Comparison of ENCODE assay signal across 8 mouse cellular contexts in genomic region chr6:88445661-88446060, GRCm38 (mm10). TPM values are rescaled to one million over a fixed set of nuclear protein-coding genes. Genes with fewer than 3 reads are reported as not detected.
DNase-seq lines count a peak whose midpoint lies in the region; ATAC-seq and TF ChIP-seq lines count a peak whose summit lies in the region.

No protein-coding gene starts in this region.

- no peaks in the 10 kb centered on the region for H3K36me3 ChIP-seq in liver, adult 2 months (ENCODE audit: control insufficient read depth, insufficient read depth, low read length)
- no peaks in the 10 kb centered on the region for H3K36me3 ChIP-seq in intestine, postnatal 0 days (ENCODE audit: control insufficient read depth, insufficient read depth)

- peak overlapping the region; percentile 80 for H3K4me3 ChIP-seq in liver, adult 2 months (ENCODE audit: insufficient read depth, low read depth, low read length)
- H3K4me3 ChIP-seq in intestine, postnatal 0 days (ENCODE audit: low read depth, low read length), result peak overlapping the region; percentile 74
- H3K4me3 ChIP-seq in olfactory bulb, adult 2 months (ENCODE audit: insufficient read depth, low read depth, low read length), result peak overlapping the region; percentile 57

- WGBS in liver, adult 2 months, result 10% methylated on average over 5 of the region's 5 CpGs
- 9% methylated on average over 5 of the region's 5 CpGs for WGBS in intestine, postnatal 0 days
- WGBS in olfactory bulb, adult 2 months, result 17% methylated on average over 5 of the region's 5 CpGs

- DNase-seq in liver, adult 2 months (ENCODE audit: extremely low read depth, low read depth, low spot score), result peak; percentile 29
- no peak for DNase-seq in liver
- DNase-seq in embryo, embryonic 10.5 days (ENCODE audit: low spot score), result peak; percentile 28
- no peak for DNase-seq in cerebellum, adult 18-20 months
- no peak for DNase-seq in gastrocnemius, postnatal 14 days
- no peak for DNase-seq in adrenal gland, postnatal 36 days

- no peak for ATAC-seq in intestine, postnatal 0 days

- peaks cover 20% of the 10 kb centered on the region for H3K4me1 ChIP-seq in liver, adult 2 months (ENCODE audit: control insufficient read depth, insufficient read depth, low read length)
- no peaks in the 10 kb centered on the region for H3K4me1 ChIP-seq in intestine, postnatal 0 days (replicated peaks; ENCODE audit: control insufficient read depth, insufficient read depth, low read length)
- peaks cover 2% of the 10 kb centered on the region; the same call in 1 of the 2 replicates for H3K4me1 ChIP-seq in olfactory bulb, adult 2 months (ENCODE audit: control insufficient read depth, insufficient read depth, low read length)

- H3K27me3 ChIP-seq in liver, adult 2 months (ENCODE audit: control insufficient read depth, insufficient read depth, low read length), result no peaks in the 10 kb centered on the region
- H3K27me3 ChIP-seq in intestine, postnatal 0 days (replicated peaks; ENCODE audit: control insufficient read depth, insufficient read depth, low read length), result no peaks in the 10 kb centered on the region

- H3K9ac ChIP-seq in liver, adult 2 months (ENCODE audit: low read depth, low read length), result peak overlapping the region; percentile 90
- peak overlapping the region; percentile 76 for H3K9ac ChIP-seq in intestine, postnatal 0 days (ENCODE audit: low read depth, low read length)

- TF ChIP-seq CTCF in liver, adult 2 months (IDR thresholded peaks at IDR 0.05; ENCODE audit: low read depth, low read length), result no peak
- TF ChIP-seq CTCF in intestine, postnatal 0 days (IDR thresholded peaks at IDR 0.05; ENCODE audit: low read depth), result no peak
- no peak for TF ChIP-seq CTCF in olfactory bulb, adult 2 months (IDR thresholded peaks at IDR 0.05; ENCODE audit: insufficient read depth, low read depth, low read length)

- peak overlapping the region; percentile 50 for H3K27ac ChIP-seq in liver, adult 2 months (replicated peaks; ENCODE audit: insufficient read depth, low read depth, low read length)
- H3K27ac ChIP-seq in intestine, postnatal 0 days (ENCODE audit: low read depth, low read length), result no peak overlapping the region
- no peak overlapping the region for H3K27ac ChIP-seq in olfactory bulb, adult 2 months (ENCODE audit: insufficient read depth, low read depth, low read length)

- H3K79me2 ChIP-seq in liver, adult 2 months (ENCODE audit: control insufficient read depth, insufficient read depth, low read length), result peaks cover 14% of the 10 kb centered on the region; the same call in 1 of the 2 replicates

- no peak for TF ChIP-seq POLR2A in liver, adult 2 months (IDR thresholded peaks at IDR 0.05; ENCODE audit: extremely low read depth, insufficient read depth, low read length)
- TF ChIP-seq POLR2A in olfactory bulb, adult 2 months (IDR thresholded peaks at IDR 0.05; ENCODE audit: insufficient read depth, low read depth, low read length), result no peak

- intact Hi-C loops in gastrocnemius, postnatal 14 days (cut with DNase I; ENCODE audit: low total_unique reads), result no loop called here

- peak overlapping the region; percentile 83 for H3K4me2 ChIP-seq in intestine, postnatal 0 days (replicated peaks; ENCODE audit: low read depth)

- no peaks in the 10 kb centered on the region for H3K9me3 ChIP-seq in intestine, postnatal 0 days (ENCODE audit: control insufficient read depth)

RNA-seq across cellular contexts. Expression of gene Eefsec, which starts 0.7 kb away (rescaled TPM):
- total RNA-seq in liver, adult 2 months (2014; rRNA removed), result 23.7 and 27.3 TPM in 2 replicates
- polyA plus RNA-seq in liver, adult 2 months (2012; rRNA removed), result 39.2 and 42.8 TPM in 2 replicates
- 32.8 and 35.9 TPM in 2 replicates for polyA plus RNA-seq in intestine, postnatal 0 days (2015; fragmentation: Nextera tagmentation; extraction: Ambion mirVana)
- not detected in 2 replicates for polyA plus RNA-seq in olfactory bulb, adult 2 months (2012; ENCODE audit: insufficient read depth, insufficient read length, low replicate concordance, missing spikeins)
- total RNA-seq in gastrocnemius, postnatal 14 days (2021), result 1 to 10 TPM; 6.4 to 7.5 TPM
- 10 to 100 TPM; 13.1 to 19.4 TPM for total RNA-seq in adrenal gland, postnatal 36 days (2021)

RNA-seq across cellular contexts. Expression of gene Ruvbl1, which starts 19.5 kb away (rescaled TPM):
- total RNA-seq in liver, adult 2 months (2014; rRNA removed), result 17.5 and 21.1 TPM in 2 replicates
- 13.9 and 14.0 TPM in 2 replicates for polyA plus RNA-seq in liver, adult 2 months (2012; rRNA removed)
- 27.0 and 30.6 TPM in 2 replicates for polyA plus RNA-seq in intestine, postnatal 0 days (2015; fragmentation: Nextera tagmentation; extraction: Ambion mirVana)
- polyA plus RNA-seq in olfactory bulb, adult 2 months (2012; ENCODE audit: insufficient read depth, insufficient read length, low replicate concordance, missing spikeins), result not detected in 2 replicates
- total RNA-seq in gastrocnemius, postnatal 14 days (2021), result 10 to 100 TPM; 23.3 to 26.5 TPM
- total RNA-seq in adrenal gland, postnatal 36 days (2021), result 10 to 100 TPM; 32.4 to 35.2 TPM

Comparison
In these comparisons a context has a peak if more than half of its experiments do, and no peak if none do; other contexts are left out.
1. DNase-seq: peak in liver, adult 2 months (single experiment) and embryo, embryonic 10.5 days (single experiment); none in liver (single experiment), cerebellum, adult 18-20 months (0 of 2), gastrocnemius, postnatal 14 days (single experiment) and adrenal gland, postnatal 36 days (0 of 2).
2. Peak in every context shown above with its lines, with median percentiles within 50 percentile points of each other: H3K4me3 ChIP-seq.